Mouse (Mus musculus): ENCODE measurements around the gene Tmem98.

Gene Tmem98

DNA sequence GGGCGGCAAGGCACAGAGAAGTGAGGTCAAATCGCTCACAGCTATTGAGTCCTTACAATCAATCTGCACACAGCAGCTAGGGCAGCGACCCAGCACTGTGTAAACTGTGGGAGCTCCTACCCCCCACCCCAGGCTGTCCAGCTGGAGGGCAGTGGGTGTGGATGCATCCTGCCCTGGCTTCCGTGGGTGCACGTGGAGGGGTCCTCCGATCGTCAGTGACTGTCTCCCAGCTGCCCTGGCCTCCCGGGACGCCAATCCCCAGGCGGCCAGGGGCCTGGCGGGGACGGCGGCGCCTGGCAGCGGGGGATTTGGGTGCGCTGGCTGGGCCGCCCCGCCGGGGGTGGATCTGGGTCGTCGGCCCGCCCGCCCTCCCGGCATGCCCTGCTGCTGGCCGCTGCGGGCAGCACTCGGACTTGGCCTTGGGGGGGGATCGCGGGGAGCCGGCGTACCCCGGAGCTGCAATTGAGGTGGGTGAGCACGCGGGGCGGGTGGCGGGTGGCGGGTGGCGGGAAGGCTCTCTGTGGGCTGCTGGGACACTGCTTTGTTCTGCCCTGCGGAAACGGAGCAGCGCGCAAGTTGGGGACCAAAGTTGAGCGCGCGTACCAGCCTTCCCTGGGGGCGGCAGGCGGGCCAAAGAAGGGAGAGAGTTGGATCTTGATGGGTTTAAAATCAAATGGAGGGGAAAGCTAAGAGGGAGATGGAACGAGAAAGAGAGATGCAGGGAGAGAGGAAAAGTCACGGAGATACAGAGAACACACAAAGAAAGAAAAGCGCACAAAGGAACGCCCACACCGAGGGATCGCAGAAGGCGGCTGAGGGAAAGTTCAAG is at the start of gene Tmem98:
Gene Tmem98 (plus strand): TSS at position 183 of the 829 bp plus-strand sequence.
- in situ Hi-C loops (cut with MseI, MboI) = no loop called here

DNA sequence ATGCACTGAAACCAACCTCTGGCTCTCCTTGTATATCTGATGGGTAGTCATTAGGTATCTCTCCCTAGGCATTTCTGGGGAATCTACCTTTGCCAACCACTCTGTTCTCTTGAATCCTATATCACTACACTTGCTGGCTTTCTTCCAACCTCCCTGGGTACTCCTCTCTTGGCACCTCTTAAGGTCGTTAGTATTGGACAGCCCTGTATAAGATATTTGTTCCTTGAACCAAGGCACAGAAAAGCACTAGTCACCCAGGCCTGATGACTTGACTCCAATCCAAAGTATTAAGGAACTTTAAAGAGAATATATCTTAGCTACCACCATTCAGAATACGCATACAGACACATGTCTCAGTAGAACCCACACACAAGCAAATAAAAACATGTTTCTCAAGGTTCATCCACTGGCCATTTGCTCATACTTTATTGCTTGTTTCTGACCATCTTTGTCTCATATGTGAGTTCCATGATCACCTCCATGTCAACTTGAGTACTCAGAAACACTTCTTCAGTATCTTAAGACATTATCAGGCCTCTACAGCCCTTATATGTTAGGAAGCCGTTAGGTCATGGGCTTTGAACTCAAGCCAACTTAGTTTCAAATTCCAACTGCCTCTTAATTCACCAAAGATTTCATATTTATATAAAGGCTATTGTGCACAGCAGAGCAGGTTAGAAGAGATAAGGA is 48.5 kb upstream of the Tmem98 start:
- in situ Hi-C loops (cut with MseI, MboI) = no loop called here

DNA sequence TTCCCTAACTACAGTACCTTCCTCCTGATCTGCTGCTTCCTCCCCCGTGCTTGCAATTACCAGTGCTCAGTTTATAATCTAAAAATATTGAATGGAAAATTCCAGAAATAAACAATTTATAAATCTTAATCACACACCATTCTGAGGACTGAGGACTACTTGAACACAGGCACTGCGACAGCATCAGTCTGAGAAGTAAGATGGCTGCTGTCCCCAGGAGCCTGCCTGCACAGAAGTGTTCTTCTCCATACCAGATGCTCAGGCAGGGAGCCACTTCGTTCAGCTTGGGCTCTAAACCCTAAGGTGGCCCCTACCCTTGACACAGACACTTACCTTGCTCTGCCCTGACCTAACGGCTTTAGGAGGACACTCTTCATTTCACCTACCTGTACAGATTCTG is 47.9 kb upstream of the Tmem98 start:
- in situ Hi-C loops (cut with MseI, MboI) = no loop called here

DNA sequence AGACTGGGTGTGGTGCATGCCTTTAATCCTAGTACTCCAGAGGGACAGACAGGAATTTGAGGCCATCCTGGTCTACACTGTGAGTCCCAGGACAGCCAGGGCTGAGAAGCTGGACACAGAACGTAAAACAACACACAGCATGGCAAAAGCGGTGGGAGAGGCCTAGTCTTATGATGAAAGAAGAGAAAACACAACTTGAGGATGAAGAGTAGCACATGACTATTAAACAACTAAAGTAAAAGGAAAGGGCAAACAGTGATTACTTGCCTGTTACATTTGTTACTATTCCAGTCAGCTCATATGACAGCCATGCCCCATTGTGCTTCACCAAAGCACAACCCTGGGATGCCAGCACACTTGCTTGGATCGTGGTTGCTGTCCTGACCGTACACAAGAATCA is 43.9 kb upstream of the Tmem98 start:
- in situ Hi-C loops (cut with MseI, MboI) = no loop called here

DNA sequence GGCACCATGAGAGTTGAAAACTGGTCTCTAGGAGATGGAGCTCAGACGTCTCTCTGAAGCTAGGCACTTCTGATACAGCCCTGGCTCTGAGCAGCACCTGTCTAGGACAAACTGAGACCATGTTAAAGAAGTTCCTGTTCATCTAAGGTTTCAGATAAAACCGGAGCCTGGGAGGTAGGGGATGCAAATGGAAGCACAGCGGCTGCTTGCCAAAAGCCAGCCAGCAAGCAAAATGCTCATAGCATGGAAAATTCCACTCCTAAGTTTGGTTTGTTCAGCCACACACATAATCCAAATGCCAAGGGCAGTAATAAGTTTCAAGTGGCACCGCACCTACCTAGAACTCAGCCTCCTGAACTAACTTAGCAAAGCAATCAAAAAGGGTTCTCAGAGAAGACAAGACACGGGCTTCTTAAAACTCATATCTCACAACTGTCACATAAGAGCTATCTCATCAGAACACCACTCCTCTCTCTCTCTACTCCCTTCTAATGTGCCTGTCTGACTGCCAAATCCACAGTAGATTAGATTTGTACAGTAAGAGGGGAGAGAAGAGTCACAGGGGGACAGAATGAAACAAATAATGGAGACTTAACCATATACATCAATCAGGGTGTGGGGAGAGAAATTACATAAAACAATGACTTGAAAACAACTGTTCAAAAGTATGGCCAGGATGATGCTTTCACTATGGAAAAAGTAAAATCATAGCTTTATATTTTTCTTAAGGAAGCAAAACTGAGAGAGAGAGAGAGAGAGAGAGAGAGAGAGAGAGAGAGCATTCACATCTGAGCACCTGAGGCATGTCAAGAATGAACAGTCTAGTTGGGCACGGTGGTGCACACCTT is 43.3 kb upstream of the Tmem98 start:
- in situ Hi-C loops (cut with MseI, MboI) = no loop called here

DNA sequence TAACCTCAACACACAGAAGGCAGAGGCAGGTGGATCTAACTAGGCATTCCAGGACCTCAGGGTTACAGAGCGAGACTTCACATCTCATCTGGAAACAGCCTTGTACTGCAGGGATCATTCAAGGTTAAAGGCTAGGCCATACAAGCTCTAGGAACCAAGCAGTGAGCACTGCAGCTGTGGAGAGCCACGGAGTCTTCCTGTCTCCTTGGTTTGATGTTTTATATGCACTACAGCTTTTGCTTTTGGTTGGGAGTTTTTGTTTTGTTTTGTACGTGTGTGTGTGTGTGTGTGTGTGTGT is 42.7 kb upstream of the Tmem98 start:
- in situ Hi-C loops (cut with MseI, MboI) = no loop called here

DNA sequence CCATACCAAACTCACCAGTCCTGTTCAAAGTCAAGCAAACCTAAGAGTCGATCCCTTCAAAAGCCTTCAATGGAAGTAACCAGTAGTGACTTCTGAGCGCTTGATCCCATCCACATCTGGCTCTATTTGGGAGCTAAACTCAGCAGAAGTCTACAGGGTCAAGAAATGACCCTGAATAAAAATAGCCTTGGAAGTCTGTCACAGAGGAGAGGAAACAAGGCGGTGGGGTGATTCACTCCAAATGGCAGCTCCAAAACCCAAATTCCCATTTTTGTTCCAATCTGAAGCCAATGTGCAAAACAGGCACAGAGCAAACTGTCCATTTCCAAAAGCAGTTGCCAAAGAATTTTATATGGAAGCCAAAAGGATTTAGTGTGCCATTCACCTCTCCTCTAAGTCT is 38.8 kb upstream of the Tmem98 start:
- in situ Hi-C loops (cut with MseI, MboI) = no loop called here

DNA sequence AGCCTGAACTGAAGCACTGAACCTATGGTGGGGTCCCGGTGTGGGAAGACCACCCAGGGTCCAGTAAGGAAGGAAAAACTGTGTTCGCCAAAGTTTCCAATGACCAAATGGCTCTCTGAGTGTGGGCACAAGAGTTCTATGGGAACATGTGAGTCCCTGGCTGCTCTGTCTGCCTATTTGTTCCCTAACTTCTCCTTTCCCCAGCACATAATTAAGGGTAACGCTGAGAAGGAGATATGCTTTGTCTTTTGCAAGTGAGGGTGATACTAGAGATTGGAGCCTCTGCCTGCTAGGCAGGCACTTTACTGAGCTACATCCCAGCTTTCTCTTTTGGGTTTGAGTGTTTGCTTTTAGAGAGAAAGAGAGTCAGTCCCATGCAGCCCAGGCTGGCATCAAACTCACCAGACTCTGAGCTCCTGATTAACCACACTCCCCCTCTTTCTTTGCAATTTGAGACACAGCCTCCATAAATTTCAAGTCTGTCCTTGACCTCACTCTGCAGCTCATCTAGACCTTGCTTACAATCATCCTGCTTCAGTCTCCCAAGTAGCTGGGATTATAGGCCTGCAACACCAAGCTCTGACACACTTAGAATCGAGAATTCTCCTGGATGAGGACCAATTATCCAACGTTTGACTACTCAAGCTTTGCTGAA is 38.3 kb upstream of the Tmem98 start:
- in situ Hi-C loops (cut with MseI, MboI) = no loop called here

DNA sequence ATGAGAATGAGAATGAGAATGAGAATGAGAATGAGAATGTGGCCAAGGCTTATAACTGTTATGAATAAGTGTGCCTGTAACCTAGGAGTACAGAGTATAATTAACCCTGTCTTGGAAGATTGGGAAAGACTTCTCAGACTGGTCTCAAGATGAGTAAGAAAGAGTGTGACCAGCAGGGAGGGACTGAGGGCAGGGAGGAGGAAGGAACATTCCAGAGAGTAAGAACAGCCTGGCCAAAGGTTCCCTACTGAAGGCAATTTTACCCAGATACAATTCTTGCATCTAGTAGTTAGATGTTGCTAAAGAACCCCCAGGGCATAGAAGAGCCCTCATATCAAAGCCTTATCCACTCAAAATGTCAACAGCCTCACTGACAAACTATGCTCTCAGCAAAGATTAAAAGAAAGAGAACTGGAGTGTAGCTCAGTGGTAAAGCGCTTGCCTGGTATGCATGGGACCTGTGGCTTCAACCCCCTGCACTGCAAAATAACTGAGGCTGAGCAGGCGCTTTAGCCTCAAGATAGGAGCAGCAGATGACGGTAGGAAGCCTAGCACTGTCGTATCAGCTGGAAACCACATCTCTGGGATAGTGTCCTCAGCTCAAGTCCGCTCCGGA is 37.3 kb upstream of the Tmem98 start:
- in situ Hi-C loops (cut with MseI, MboI) = no loop called here

DNA sequence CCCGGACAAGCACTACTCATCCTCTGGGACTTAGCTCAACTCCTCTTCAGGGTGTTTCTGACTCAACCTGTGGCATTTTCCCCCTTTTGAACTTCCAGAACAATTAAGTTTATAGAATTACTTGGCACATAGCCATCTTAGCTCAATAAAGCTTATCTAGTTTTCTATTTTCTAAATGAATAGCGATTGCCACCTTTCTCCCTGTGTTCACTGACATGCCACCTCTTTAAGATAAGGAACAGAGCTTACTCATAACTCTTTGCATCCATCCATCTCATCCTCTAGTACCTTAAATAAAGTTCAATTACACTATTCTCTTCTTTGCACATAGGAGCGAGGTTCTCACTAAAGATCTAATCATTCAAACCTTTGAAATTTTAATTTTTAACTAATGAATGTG is 34.4 kb upstream of the Tmem98 start:
- in situ Hi-C loops (cut with MseI, MboI) = no loop called here

DNA sequence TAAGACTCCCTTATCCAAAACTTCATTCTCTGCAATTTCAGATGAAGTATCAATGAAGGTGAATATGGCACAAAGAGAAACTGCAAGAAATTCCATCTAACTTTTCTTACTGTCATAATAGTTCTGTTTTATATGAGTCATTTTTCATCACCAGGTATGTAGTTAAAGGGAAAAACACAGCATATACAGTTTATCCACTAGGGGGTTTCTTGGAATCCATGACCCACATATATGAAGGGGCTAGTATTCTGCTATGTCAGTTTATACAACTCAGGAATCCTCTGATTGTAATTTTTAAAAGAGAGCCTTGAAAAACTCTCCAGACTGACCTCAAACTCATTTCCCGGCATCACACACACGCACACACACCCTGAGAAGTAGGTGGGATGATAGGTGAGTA is 32.3 kb upstream of the Tmem98 start:
- in situ Hi-C loops (cut with MseI, MboI) = no loop called here

DNA sequence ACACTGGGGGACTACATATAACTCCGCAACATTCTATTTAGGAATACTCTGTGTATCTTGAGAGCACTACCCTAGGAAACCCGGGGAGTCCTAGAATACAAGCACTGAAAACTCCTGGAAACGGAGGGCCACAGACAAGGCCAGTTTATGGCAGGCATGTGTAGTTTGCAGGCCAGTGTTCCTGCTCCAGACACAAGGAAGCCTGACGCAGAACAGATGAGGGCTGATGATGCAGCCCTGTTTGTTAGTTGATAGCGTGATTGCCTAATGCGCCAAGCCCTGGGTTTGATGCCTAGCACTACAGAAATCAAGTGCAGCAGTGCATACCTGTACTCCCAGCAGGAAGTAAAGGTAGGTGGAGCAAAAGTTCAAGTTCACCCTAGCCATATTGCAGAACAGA is 31.8 kb upstream of the Tmem98 start:
- in situ Hi-C loops (cut with MseI, MboI) = no loop called here

DNA sequence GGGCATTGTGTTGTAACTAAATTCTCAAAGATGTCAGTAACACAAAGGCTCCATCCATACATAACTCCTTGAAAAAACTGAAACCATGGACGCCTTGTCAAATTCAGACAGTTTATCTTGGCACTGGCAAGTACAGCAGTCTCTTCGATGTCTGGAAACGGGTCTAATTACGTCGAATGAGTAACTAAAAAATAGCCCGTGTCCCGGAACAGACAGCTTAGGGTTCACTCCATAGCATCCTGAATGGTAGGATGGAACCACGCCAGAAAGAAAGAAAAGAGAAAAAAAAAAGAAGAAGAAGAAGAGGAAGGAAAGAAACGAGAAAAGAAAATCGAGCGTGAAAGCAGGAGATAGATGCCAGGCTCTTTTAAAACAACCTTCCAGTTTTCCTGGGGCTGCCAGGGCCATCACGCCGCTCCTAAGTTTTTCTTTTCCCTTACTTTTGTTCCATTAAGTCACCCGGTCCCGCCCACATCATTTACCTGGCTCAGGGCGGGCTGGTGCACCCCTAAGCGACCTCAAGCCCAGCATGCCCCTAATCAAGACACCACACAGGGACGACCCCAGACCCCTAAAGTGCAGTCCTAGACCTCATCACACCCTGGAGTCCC is 31.0 kb upstream of the Tmem98 start:
- in situ Hi-C loops (cut with MseI, MboI) = no loop called here

DNA sequence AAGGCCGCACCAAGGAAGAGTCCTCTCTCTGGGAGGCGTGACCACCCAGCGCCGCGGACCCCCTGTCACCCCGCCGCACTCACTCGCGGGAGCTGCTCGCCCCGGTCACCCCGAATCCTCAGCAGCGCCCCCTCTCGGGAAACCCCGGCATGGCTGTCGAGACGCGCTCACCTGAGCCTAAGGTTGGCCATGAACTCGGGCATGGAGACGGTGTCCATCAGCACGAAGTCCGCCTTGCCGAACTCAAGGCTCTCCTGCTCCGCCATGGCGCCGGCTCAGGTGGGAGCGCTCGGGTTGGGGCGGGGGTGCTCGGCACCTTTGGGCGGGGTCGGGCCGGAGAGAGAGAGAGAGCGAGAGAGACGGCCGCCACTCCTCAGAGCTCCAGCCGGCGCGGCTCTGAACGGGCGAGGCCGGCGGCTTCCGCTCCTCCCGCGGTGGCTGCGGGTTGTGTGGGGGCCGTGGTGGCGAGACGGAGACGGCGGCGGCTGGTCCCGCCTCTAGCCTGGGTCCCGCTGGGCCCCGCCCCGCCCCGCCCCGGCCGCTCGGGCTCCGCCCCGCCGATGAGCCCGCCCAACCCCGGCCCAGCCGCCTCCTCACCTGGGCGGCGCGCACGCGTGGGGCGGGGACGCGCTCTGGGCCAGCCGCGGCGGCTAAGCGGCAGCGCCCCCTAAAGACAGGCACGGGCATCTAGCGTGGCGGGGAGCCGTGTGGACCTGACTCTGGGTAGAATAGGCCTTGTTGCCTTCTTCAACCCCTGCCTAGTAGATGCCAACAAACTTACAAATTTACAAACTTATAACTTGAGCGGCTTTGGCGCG is 30.2 kb upstream of the Tmem98 start, which contains the start of gene Myo1d:
Gene Myo1d (minus strand): TSS at position 499 of the 818 bp plus-strand sequence.
- in situ Hi-C loops (cut with MseI, MboI) = no loop called here

DNA sequence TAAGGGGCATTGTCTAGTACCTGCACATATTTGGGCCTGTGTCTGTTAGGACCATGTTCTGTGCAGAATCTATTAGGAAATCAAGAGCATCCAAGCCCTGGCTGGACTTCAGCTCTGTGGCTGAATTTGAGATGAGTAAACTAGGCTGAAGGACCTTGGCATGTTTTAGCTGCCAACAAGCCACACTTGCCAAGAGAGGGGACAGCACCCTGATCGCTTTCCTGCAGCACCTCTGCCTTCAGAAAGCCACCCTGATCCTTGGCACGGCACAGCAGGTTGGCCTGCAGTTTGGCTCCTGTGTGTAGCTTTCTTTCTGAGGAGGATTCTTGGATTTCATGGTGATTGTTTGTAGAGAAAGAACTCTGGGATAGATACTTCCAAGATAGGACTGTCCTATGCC is 28.4 kb upstream of the Tmem98 start:
- in situ Hi-C loops (cut with MseI, MboI) = no loop called here

DNA sequence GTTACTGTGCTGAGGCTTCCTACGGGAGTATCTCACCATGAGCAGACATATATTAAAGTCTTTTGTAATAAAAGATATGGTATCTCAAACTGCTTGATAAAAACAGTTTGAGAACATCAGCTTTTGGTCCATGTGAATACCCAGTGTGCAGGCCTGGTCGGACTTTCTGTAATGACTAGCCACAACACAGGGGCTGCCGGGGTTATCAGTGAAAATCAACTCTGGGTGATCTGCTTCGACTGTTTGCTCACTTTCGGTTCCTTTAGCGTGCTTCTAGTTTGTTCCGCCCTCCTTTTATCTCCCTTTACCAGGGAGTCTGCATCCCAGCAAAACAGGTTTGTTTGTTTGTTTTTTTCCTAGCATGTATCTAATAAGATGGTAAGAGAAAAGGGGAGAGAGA is 26.5 kb upstream of the Tmem98 start:
- in situ Hi-C loops (cut with MseI, MboI) = no loop called here

DNA sequence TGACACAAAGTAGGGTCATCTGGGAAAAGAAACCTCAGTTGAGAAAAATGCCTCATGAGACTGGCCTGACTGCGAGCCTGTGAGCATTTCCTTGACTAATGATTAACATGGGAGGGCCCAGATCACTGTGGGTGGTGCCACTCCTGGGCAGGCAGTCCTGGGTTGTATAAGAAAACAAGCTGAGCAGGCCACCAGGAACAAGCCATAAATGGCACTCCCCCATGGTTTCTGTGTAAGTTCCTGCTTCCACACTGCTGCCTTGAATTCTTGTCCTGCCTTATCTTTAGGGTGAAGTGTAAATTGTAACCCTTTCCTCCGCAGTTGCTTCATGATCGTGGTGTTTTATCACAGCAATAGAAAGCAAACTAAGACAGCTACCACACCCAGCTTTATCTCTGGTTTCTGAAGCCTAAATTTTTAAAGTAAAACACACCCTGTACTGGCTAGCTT is 25.7 kb upstream of the Tmem98 start:
- in situ Hi-C loops (cut with MseI, MboI) = no loop called here

DNA sequence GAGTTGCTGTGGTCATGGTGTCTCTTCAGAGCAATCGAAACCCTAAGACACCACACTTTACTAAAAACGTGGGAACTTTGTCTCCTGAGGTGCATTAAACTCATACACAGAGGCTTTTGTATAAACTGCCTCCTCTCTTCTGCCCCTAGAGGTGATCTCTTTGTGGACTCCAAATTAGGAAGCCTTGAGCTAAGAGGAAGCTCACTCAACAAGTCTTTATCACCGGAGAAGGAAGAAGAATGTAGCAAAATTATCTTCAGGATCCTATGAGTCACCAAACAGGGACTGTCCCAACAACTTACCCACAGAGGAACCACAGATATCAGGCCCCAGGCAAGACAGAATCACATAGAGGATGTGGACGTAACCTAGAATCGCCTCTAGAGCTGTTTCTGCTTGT is 24.3 kb upstream of the Tmem98 start:
- in situ Hi-C loops (cut with MseI, MboI) = no loop called here

DNA sequence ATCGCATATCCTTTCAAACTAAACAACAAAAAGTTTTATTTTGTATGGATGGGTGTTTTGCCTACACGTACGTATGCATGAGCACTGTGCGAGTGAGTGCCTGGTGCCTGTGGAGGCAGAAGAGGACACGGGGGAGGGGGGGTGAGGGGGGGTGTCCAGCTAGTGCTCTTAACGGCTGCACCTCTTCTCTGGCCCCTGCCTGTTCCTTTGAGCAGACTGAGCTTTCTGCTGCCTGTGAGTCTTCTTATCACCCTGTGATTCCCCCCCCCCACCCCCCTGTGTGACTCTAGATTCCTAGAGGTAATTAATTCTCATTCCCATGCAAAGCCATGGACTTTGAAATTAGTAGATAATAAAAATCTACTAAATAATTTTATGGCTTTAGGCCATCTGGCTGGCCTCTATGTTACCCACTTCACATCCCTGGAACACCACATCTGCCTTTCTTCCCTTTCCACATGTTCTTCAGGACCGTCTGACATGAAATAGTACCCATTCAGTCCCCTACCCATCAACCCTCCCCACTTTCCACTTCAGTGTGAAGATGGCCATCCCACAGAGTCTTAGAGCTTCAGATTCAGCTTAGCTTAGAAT is 20.2 kb upstream of the Tmem98 start:
- in situ Hi-C loops (cut with MseI, MboI) = no loop called here

DNA sequence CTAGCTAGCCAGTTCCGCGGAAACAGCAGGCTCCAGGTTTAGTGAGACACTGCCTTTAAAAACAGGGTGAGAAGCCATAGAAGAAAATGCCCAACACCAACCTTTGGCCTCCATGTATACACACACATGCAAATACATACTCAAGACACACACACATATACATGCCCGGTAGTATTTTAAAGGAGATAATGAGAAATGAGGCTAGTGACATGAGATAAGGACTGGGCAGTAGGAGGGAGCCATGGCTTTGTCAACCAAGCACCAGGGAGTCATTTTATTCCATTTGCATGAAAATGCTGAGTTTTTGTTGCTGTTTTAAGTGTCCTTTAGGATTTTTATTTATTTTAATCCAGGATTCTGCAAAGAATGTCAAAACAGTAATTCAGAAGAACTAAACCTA is 19.6 kb upstream of the Tmem98 start:
- in situ Hi-C loops (cut with MseI, MboI) = no loop called here

Measured in mouse trophoblast stem cell (cell line).